Mouse (Mus musculus) liver, embryonic 15.5 days (tissue): ENCODE results near the gene Tnks1bp1. TPM values are rescaled to one million over a fixed set of nuclear protein-coding genes. Genes with fewer than 3 reads are reported as not detected.

ENCODE experiments used
- ATAC-seq: fragments of 200-750 bp; cut with Nextera tagmentation; 2 replicates; pipeline ENCODE4 v1.8.0; 2017; ENCODE audit warnings: moderate number of reproducible peaks, mild to moderate bottlenecking, moderate library complexity; ENCODE audit not compliant: insufficient read depth
- H3K27ac ChIP-seq: fragments of 300-500 bp; sonication (generic); replicated peaks from 2 replicates; pipeline ENCODE4 v1.5.1; 2015; ENCODE audit warnings: mild to moderate bottlenecking, inconsistent platforms
- H3K27me3 ChIP-seq: fragments of 300-500 bp; sonication (generic); 2 replicates; pipeline ENCODE4 v1.6.1; 2015; ENCODE audit warnings: mild to moderate bottlenecking, inconsistent platforms
- H3K36me3 ChIP-seq: fragments of 300-500 bp; sonication (generic); replicated peaks from 2 replicates; pipeline ENCODE4 v1.6.1; 2015; ENCODE audit warnings: moderate library complexity, mild to moderate bottlenecking, inconsistent platforms
- H3K4me1 ChIP-seq: fragments of 300-500 bp; sonication (generic); replicated peaks from 2 replicates; pipeline ENCODE4 v1.6.1; 2015; ENCODE audit warnings: inconsistent platforms
- H3K4me2 ChIP-seq: fragments of 300-500 bp; sonication (generic); 2 replicates; pipeline ENCODE4 v1.6.1; 2015; ENCODE audit warnings: moderate library complexity, mild to moderate bottlenecking, inconsistent platforms
- H3K4me3 ChIP-seq: fragments of 300-500 bp; sonication (generic); replicated peaks from 2 replicates; pipeline ENCODE4 v1.5.1; 2015; ENCODE audit warnings: mild to moderate bottlenecking, inconsistent platforms
- H3K9ac ChIP-seq: fragments of 300-500 bp; sonication (generic); 2 replicates; pipeline ENCODE4 v1.6.1; 2015; ENCODE audit warnings: moderate library complexity, mild to moderate bottlenecking, inconsistent platforms
- H3K9me3 ChIP-seq: fragments of 300-500 bp; sonication (generic); replicated peaks from 2 replicates; pipeline ENCODE4 v1.6.1; 2016; ENCODE audit warnings: inconsistent platforms
- WGBS: fragments of 180-500 bp; shearing (Covaris S2); methylation state at CpG from one replicate; pipeline ENCODE4 v1.1.7; 2015; ENCODE audit warnings: mixed read lengths; ENCODE audit not compliant: insufficient replicate concordance; 5-methylcytosine and 5-hydroxymethylcytosine counted together
- polyA plus RNA-seq: library from polyadenylated mRNA; unstranded; fragments of >200 nt; fragmentation: Nextera tagmentation; extraction: Ambion mirVana; gene quantifications from 2 replicates; pipeline ENCODE4 v1.2.1, GENCODE M21; 2015

Gene Tnks1bp1
- 4.8 and 5.1 TPM in 2 replicates for polyA plus RNA-seq

DNA sequence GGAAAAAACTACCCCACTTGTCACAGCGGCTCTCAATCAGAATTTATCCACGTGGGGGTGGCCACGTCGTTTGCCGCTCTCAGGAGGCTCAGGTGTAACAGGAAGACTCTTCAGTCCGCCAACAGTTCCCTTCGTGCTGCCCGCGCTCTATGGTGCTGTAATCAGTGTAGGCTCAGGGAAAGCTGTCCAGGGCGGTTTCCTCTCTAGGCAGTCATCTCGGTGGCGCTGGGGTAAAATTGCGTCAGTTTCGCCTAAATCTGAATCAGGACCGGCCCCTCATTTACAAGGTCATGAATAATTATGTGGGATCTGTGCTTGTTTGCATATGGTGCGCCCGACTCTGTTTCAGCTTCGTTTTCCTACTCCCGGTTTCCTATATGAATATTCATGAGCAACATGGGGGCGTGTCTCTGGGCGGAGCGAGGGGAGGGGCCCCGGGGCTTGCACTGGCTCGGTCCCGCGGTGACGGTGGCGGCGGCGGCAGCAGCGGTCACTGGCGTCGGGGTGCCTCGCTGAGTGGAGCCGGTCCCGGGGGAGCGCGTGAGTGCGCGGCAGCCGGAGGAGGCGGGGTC lies at the start of gene Tnks1bp1:
Gene Tnks1bp1, plus strand, starts transcription at position 427 of the 572 bp plus-strand sequence.
- Histone ChIP-seq H3K9ac (peak within 1 kb of the TSS; percentile 60), H3K27me3 (peaks cover 41% of the 10 kb centered on the region), H3K27ac (peak within 1 kb of the TSS; percentile 67), H3K4me3 (peak within 1 kb of the TSS; percentile 64), H3K4me2 (peak within 1 kb of the TSS; percentile 96), H3K4me1 (peaks cover 42% of the 10 kb centered on the region), H3K36me3 (peaks cover 51% of the 10 kb centered on the region), H3K9me3 (no peaks in the 10 kb centered on the region)
- peak; percentile 87 for ATAC-seq
- 1% methylated on average over 42 of the region's 42 CpGs for WGBS

DNA sequence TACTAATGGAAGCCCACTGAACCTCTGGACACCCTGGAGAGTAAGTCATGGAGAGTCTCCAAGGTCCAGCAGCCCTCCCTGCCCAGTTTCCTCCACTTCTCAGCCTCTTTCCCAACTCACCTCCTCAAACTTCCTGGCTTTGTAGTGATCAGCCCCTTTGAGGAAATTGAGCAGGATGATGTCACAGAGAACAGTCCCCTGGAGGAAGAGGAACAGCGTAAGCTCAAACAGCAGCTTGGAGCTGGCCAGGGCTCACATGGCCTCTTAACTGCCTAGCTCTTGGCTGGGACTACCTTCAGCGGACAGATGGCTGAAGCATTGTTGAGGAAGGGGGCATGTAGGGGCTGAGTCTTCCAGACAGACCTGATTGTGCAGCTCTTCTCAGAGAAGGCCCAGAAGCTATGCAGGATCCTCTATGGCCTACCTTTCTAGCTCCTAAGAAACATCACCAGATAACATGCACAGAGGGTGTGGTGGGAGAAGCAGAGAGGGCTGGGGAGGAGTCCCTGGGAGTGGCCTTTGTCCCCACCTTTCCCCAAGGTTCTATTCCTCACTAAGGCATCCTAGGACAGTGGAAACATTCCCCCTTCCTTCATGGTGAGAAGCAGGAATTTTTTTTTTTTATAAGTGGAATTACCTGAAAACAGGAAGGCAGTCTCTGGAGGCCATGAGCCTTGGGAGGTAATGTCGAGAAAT lies 48.2 kb upstream of the Tnks1bp1 start:
- WGBS, result 66% methylated on average over 3 of the region's 3 CpGs
- H3K4me2 ChIP-seq, result peak overlapping the region; percentile 23; the same call in 1 of the 2 replicates
- H3K36me3 ChIP-seq, result no peaks in the 10 kb centered on the region
- H3K9ac ChIP-seq, result no peak overlapping the region
- ATAC-seq, result peak; percentile 53; the same call in 1 of the 2 replicates
- no peaks in the 10 kb centered on the region for H3K9me3 ChIP-seq
- H3K4me1 ChIP-seq, result peaks cover 44% of the 10 kb centered on the region
- H3K4me3 ChIP-seq, result no peak overlapping the region
- peak overlapping the region; percentile 14; the same call in 1 of the 2 replicates for H3K27ac ChIP-seq
- H3K27me3 ChIP-seq, result peaks cover 15% of the 10 kb centered on the region; the same call in 1 of the 2 replicates

DNA sequence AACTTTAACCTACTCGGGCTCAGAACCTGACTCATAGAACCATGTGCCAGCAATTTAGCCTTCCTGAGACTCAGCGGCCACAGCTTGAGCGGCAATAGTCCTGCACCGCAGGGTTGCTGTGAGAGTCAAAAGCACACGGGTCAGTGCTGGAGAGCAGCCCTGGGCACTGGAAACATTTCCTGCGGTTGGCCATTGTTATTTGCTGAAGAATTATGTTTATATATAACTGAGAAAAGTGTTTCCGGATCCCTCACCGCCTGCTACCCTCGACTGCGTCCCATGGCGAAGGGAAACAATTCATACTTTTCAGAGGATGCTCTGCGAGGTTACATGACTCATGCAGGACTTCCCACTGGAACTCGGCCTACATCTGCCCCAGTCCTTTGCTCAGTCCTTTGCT lies 46.3 kb upstream of the Tnks1bp1 start:
- Histone ChIP-seq H3K4me1 (peaks cover 35% of the 10 kb centered on the region), H3K27ac (no peak overlapping the region), H3K9ac (no peak overlapping the region), H3K4me3 (no peak overlapping the region), H3K27me3 (0 out of 2 replicates have a peak, but pooled peaks cover 10% of the 10 kb centered on the region), H3K36me3 (no peaks in the 10 kb centered on the region), H3K4me2 (no peak overlapping the region), H3K9me3 (no peaks in the 10 kb centered on the region)
- ATAC-seq, result no peak
- 63% methylated on average over 13 of the region's 13 CpGs for WGBS

DNA sequence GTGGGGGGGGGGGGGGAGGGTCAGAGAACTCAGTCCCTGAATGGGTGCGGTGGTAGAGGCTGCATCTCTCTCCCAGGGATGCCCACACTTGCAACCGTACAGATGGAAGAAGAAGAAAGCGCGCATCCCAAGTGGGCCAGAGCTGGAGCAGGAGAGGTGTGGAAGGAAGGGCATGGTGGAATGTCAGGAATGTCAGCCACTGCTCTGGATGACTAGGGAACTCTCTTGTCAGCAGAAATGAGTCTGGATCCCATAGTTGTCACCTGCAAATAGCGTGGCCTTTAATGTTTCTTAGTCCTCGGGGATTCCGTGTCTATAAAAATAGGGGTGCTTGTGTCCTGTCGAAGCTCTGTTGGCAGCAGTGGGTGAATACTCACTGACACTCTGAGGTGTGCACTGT lies 45.2 kb upstream of the Tnks1bp1 start:
- Histone ChIP-seq H3K4me2 (no peak overlapping the region), H3K9ac (no peak overlapping the region), H3K4me3 (no peak overlapping the region), H3K27ac (0 out of 2 replicates have a peak overlapping the region, but pooled peaks have one; percentile 14), H3K36me3 (no peaks in the 10 kb centered on the region), H3K27me3 (peaks cover 10% of the 10 kb centered on the region; the same call in 1 of the 2 replicates), H3K9me3 (no peaks in the 10 kb centered on the region), H3K4me1 (peaks cover 40% of the 10 kb centered on the region)
- ATAC-seq, result no peak
- 73% methylated on average over 8 of the region's 8 CpGs for WGBS

DNA sequence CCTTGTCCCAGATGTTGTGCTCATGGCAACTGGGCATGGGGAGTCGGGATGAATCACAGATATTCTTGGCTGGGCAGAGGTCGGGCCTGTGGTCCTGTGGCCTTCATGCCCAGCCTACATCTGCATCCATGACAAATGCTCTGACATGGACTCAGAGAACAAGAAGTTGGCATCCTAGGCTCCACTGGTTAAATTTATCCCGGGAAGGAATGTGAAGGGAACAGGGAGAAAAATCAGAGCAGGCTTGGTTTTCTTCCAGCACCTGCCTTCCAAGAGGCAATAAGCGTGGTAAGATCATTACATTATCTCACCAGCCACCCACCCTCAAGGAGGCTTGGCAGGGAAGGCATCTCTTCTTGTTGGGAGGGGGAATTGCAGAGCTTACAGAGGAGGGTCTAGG lies 43.5 kb upstream of the Tnks1bp1 start:
- H3K9ac ChIP-seq, result no peak overlapping the region

DNA sequence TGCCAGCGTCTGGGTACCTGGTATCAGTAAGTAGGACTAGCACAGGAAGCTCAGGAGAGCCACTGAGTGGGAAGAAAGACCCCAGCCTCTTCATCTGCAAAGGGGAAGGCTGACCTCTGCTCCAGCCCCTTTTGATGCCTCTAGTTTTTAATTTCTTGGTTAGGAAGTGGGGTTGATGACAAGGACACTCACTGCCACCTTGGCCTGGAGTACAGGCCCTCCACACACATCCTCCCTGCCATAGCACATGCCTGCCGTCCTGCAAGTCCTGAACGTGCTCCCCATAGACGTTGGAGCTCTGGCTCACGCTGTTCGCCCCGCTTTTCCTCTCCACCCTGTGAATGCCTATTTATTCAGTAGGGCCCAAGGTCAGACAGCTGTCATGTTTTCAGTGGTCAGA lies 41.2 kb upstream of the Tnks1bp1 start:
- H3K27ac ChIP-seq, result 0 out of 2 replicates have a peak overlapping the region, but pooled peaks have one; percentile 14
- WGBS, result 75% methylated on average over 7 of the region's 7 CpGs
- H3K4me2 ChIP-seq, result no peak overlapping the region
- no peak overlapping the region for H3K9ac ChIP-seq
- no peaks in the 10 kb centered on the region for H3K9me3 ChIP-seq
- H3K27me3 ChIP-seq, result peaks cover 15% of the 10 kb centered on the region; the same call in 1 of the 2 replicates
- no peak for ATAC-seq
- peaks cover 49% of the 10 kb centered on the region for H3K4me1 ChIP-seq
- H3K36me3 ChIP-seq, result no peaks in the 10 kb centered on the region
- no peak overlapping the region for H3K4me3 ChIP-seq

More for the DNA sequence above, 43.5 kb upstream of the Tnks1bp1 start:
- peaks cover 10% of the 10 kb centered on the region; the same call in 1 of the 2 replicates for H3K27me3 ChIP-seq
- no peak for ATAC-seq
- no peak overlapping the region for H3K4me2 ChIP-seq
- 72% methylated on average over 4 of the region's 4 CpGs for WGBS
- H3K36me3 ChIP-seq, result no peaks in the 10 kb centered on the region
- no peaks in the 10 kb centered on the region for H3K9me3 ChIP-seq
- peaks cover 48% of the 10 kb centered on the region for H3K4me1 ChIP-seq
- H3K4me3 ChIP-seq, result no peak overlapping the region
- no peak overlapping the region for H3K27ac ChIP-seq

DNA sequence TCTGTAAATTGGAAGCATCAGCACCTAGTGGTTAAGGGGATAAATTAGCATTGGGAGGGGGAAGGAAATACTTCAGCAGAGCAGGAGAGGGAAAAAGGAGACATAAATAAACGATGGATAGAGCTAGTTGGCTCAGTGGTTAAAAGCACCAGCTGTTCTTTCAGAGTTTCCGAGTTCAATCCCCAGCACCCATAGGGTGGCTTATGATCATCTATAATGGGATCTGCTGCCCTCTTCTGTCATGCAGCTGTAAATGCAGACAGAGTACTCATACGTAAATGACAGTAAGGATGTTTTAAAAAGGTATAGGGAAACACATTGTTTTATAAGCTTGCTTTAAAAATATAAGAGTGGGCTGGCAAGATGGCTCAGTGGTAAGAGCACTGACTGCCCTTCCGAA lies 40.1 kb upstream of the Tnks1bp1 start:
- H3K36me3 ChIP-seq, result no peaks in the 10 kb centered on the region
- peaks cover 60% of the 10 kb centered on the region for H3K4me1 ChIP-seq
- no peaks in the 10 kb centered on the region for H3K9me3 ChIP-seq
- whole genome bisulfite sequencing, result 11% methylated on average over 4 of the region's 4 CpGs
- no peak overlapping the region for H3K4me2 ChIP-seq
- ATAC-seq, result no peak
- H3K9ac ChIP-seq, result no peak overlapping the region
- no peak overlapping the region for H3K27ac ChIP-seq
- peaks cover 15% of the 10 kb centered on the region; the same call in 1 of the 2 replicates for H3K27me3 ChIP-seq
- H3K4me3 ChIP-seq, result no peak overlapping the region

DNA sequence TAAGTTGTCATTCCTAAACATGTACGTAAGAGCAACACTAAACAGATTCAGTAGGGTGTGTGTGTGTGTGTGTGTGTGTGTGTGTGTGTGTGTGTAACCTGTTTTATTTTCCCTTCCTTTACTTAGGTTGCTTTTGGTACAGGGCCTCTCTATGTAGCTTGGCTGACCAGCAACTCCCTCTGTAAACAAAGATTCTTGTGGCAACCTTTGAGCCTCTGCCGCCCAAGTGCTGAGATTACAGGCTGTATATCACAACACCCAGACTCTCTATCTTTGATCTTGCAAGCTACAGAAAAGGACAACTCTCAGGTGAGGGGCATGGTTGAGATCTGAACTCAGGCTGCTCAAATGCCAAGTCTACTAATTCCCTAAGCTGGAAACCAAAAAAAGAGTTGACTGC lies 38.6 kb upstream of the Tnks1bp1 start:
- WGBS, result 54% methylated on average over 2 of the region's 2 CpGs

DNA sequence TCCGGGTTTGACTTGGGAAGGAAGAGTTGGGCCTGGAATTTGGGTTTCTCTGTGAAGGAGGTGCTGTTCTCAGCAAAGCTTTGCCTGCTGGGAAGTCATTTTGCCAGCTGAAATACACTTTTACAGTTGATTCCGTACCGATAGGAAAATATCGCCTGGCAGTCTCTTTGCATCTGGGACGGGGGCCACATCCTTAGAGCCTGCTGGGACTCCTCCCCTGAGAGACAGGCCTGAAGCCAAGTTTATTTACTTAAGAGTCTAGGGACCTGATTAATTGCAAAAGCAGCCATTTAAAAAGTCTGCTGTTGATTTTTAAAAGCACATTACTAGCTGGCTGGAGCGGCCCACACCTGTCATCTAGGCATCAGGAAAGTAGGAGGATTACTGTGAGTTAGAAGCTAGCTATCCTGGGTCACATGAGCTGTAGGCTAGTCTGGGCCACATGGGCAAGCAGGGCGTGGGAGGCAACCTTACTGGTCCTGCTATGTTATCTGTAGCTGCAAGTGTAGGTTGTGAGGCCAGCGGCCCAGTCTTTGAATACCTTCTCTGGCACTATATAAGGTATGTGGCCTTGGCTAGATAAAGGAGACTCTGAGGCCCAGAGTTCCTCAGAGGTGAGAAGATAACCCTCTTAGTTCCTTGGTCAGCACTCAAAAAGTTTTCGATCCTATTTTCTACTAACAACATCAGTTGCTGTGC lies 35.8 kb upstream of the Tnks1bp1 start:
- Histone ChIP-seq H3K4me1 (peaks cover 78% of the 10 kb centered on the region), H3K4me2 (peak overlapping the region; percentile 75), H3K27ac (peak overlapping the region; percentile 97), H3K27me3 (peaks cover 5% of the 10 kb centered on the region; the same call in 1 of the 2 replicates), H3K36me3 (no peaks in the 10 kb centered on the region), H3K9me3 (no peaks in the 10 kb centered on the region), H3K4me3 (peak overlapping the region; percentile 46), H3K9ac (peak overlapping the region; percentile 61)
- ATAC-seq, result peak; percentile 99
- 31% methylated on average over 9 of the region's 9 CpGs for WGBS

More for the DNA sequence above, 38.6 kb upstream of the Tnks1bp1 start:
- no peak for ATAC-seq
- Histone ChIP-seq H3K36me3 (no peaks in the 10 kb centered on the region), H3K9ac (no peak overlapping the region), H3K4me1 (peaks cover 75% of the 10 kb centered on the region), H3K27ac (peak overlapping the region; percentile 63), H3K9me3 (no peaks in the 10 kb centered on the region), H3K4me3 (no peak overlapping the region), H3K4me2 (no peak overlapping the region), H3K27me3 (peaks cover 14% of the 10 kb centered on the region; the same call in 1 of the 2 replicates)

DNA sequence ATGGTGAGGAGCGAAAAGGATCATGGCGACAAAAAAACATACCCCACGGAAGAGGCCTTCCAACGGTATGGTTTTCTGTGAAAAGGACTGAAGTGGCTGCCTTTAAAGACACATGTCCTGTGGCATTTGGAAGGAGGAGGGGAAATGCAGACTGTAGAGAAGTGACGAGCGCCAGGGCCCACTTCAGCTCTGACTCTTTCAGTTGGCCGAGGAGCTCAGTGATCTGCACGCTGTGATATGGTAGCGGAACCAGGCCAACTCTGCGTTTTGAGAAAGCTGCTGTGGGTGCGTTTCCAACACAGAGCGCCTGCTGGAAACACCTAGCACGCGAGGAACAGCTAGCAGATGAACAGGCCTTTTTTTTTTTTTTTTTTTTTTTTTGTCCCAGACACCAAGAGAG lies 35.1 kb upstream of the Tnks1bp1 start:
- peak overlapping the region; percentile 75 for H3K4me2 ChIP-seq
- no peaks in the 10 kb centered on the region for H3K36me3 ChIP-seq
- peaks cover 72% of the 10 kb centered on the region for H3K4me1 ChIP-seq
- H3K27ac ChIP-seq, result peak overlapping the region; percentile 97
- 24% methylated on average over 14 of the region's 14 CpGs for WGBS
- H3K9me3 ChIP-seq, result no peaks in the 10 kb centered on the region
- peak overlapping the region; percentile 61 for H3K9ac ChIP-seq
- peaks cover 5% of the 10 kb centered on the region; the same call in 1 of the 2 replicates for H3K27me3 ChIP-seq
- peak; percentile 74 for ATAC-seq
- peak overlapping the region; percentile 46 for H3K4me3 ChIP-seq
